Mouse (Mus musculus): ENCODE measurements at regions not wholly inside any gene's neighbourhood (a gene's known extent, or its start where the extent isn't known, plus 50 kb on each side); places are given as distances from the start of the nearest gene placed in this dataset.

DNA sequence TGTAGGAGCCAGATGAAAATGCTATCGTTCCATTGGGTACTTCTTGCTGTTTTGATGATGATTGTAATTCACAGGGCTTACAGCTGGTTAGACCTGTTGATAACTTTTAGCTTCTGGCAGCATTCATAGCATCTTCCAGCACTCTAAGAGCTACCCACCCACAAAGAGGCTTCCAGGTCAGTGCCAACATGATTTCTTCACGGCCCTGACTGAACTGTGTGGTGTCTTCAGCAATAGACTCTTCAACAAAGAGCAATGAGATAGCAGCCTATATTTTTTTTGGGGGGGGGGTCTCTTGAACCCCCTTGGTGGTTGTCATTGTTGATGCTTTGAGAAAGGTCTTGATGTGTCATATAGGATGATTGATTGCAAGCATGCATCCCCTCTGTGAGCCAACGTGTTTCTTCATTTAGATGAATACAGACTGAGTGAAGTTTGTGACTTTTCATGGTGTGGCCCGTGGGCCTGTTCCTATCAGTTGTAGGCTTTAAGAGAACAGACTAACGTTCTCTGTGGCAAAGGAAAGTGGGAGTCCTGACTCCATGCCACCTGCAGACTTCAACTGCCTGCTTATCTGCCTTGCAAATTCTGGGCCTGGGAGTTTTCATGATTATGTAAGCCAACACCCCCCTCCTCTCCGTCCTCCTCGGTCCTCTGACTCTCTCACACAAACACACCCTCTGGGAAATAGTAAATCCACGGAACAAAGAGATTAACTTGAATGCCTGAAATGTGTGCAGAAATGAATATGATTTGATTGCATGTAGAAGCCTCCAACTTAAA lies 1293.0 kb upstream of the A1bg start:
- ATAC-seq (ENCODE audit: extremely low read depth, insufficient number of reproducible peaks, low FRiP score, poor library complexity, severe bottlenecking), result no peak

DNA sequence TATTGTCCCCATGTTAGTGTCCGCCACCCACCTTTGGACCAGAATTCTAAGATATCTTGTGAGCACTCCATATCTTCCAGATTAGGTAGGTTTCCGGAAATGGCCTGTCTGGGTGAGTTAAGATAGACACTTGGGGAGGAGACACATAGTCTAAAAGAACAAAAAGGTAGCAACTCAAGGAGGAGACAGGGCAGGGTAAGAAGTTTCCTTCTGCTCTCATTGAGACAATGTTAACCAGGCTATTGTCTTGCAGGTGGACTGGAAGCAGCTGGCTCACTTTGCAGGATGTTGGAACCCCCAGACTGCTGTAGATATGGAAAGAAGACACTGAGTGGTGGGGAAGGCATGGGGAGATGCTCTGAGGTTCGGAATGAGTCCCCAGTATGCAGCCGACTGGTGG lies 1291.5 kb upstream of the A1bg start:
- no peak for ATAC-seq (ENCODE audit: extremely low read depth, insufficient number of reproducible peaks, low FRiP score, poor library complexity, severe bottlenecking)

DNA sequence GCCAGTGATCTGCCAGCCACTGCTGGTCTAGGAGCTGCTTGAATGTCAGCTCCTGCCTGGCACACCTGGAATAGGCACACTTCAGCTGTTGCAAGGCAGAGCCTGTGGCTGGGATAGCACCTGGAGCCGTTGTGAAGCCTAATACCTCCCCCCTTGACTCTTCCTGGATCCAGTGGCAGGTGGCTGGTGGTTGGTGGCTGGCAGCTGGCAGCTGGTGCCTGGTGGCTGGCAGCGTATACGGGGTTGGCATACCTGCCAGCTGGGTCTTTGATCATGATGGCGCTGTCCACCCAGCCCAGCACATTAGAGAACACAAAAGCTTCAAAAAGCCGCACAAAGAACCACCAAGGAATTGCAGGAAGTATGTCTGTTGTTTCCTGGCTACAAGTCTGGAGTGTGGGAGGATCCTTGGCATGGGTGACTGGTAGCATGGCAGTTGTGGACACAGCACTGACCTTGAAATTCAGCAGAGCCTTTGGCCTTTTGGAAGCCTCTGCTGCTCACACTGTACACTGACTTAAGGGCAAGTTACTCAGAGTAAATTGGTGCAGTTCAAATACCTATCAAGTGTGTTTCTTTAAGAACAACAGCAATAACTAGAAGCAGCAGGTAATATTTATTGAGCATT lies 1289.6 kb upstream of the A1bg start:
- ATAC-seq (ENCODE audit: extremely low read depth, insufficient number of reproducible peaks, low FRiP score, poor library complexity, severe bottlenecking), result no peak

DNA sequence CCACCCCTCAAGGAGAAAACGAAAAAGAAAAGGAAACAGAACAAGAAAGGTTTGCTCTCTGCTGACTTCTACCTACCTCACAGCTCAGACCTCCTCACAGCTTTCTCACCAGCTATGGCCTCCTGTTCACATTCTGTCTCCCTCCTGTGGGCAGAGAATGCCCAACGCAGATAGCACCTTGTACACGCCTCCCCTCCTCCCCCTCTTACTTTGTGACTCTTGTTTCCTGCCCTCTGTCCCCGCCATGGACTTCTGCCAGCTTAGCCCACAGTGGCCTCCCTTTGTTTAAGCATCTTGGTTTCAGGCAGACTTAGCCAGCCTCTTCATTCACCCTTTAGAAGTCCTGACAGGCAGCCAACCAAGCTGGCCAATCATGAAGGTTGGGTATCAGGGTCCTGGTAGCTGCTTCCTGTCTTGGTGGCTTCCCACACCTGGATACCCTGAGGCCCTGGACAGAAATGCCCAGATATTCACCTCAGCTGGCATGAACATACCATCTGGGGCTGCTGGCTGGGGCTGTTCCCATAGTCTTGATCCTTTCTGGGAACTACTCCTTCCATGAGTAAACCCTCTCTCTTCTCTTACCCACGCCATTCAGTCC lies 1287.2 kb upstream of the A1bg start:
- peak; percentile 69; the same call in 1 of the 2 replicates for ATAC-seq (ENCODE audit: extremely low read depth, insufficient number of reproducible peaks, low FRiP score, poor library complexity, severe bottlenecking)

DNA sequence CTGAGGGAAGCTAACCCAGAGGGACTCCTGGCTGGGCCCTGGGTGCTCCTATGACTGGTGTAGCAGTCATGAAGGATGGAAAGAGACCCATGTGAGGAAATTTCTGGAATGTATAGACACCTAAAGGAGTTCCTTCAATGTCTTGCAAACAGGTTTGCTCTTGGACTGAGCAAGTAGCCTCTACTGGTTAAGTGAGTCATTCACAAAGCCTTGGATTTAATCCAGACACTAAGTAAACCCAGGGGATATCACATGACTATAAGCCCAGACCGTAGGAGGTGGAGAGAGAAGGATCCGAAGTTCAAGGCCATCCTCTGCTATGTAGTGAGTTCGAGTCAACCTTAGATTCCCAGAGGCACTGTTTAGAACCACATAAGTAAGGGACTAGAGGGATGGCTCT lies 1286.5 kb upstream of the A1bg start:
- no peak for ATAC-seq (ENCODE audit: extremely low read depth, insufficient number of reproducible peaks, low FRiP score, poor library complexity, severe bottlenecking)

DNA sequence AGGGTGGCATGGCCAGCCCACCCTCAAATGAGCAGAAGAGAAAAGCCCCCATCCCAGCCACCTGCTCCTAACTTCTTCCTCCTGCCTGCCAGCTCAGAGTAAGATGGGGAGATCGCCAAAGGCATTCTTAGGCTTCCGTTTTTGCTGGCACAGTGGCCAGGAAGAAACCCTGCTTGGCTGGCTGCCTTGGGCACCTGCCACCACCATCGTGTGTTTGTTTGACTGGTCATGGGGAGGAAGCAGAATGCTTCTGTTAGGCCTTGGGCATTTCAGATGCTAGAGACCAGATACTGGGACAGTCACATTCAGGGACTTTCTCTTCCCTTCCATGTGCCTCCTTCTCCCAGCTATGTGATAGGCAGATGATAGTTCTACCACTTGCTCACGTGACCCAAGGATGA lies 1283.7 kb upstream of the A1bg start:
- no peak for ATAC-seq (ENCODE audit: extremely low read depth, insufficient number of reproducible peaks, low FRiP score, poor library complexity, severe bottlenecking)

DNA sequence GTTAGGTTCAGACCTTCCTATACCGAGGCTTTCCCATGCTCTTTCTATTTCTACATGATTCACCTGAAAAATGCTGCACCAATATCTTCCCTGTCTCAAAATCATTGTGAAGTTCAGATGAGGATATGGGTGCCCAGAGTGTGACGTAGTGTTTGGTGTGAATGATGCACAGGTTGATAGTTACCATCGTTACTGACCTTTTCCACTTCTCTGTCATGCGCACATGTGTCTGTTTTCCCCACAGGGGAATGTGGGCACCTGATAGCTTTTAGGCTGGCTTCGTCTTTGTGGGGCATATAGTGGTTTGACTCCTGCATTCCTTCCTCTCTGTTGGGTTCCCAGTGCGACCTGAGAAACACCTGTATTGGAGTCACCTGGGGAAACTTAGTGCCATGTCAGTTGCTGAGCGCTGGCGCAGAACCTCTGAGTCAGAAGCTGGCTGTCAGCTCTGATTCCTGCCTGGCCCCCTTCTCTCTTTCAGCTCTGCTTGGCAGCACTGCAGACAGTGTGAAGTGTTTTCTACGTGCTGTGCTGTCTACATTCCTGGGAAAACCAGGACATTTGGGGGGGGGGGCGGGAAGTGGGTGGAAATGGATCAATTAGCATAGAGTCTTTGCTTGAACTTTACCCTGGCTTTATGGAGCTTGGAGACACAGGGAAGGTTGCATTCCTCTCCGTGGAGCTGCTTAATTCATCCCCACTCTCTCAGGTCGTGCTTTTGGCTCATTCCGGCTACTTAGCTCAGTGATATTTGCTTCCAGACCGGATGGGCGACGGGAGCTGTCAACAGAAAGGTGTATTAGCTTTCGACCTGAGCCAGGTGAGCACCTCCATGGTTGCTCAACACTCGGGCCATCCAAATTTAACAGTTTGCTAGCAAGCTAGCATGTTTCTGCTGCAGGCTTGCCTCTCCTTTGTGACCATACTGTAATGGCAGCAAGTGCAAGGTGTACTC lies 1281.4 kb upstream of the A1bg start:
- no peak for ATAC-seq (ENCODE audit: extremely low read depth, insufficient number of reproducible peaks, low FRiP score, poor library complexity, severe bottlenecking)

DNA sequence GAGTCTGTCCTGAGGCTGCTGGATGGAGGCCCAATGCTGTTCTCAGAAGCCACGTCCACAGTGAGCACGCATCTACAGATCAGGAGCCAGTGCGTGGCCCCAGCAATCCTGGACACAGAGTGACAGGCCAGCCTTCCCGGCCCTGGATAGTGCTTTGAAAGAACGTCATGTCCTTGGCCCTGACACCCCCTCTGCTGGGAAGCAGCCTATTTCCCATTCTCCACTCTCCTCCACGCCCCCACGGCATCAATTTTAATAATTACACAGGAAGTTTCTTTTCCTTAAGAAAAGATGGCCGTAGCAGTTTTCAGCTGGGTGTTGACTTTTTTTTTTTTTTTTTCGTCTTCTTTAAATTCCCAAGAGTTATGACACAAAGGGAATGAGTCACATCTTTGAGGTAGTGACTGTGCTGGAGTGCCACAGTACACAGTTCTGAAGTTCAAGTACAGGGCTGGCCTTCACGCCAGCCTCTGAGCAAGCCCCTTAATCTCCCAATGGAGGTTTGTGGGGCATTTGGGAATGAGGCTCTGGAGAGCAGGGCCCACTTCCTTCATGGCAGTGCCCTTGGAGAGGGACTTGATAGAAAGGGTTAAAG lies 1280.1 kb upstream of the A1bg start:
- no peak for ATAC-seq (ENCODE audit: extremely low read depth, insufficient number of reproducible peaks, low FRiP score, poor library complexity, severe bottlenecking)

DNA sequence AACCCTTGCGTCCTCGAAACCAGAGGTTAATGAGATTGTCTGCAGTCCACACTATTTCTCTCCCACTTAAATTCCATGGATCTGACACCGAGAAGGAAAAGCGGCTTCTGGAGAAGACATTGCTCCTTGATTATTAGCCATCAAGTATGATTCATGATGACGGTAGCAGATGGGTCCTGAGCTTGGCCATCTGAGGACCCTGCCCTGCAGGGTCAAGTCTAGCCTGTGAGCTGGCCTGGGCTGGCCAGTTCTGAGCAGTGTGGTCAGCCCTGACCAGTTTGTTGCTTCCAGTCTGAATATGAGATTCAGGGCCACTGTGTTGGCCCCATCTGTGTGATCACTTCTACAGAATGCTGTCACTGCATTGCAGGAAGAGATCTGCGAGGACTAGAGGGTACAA lies 1275.9 kb upstream of the A1bg start:
- no peak for ATAC-seq (ENCODE audit: extremely low read depth, insufficient number of reproducible peaks, low FRiP score, poor library complexity, severe bottlenecking)

DNA sequence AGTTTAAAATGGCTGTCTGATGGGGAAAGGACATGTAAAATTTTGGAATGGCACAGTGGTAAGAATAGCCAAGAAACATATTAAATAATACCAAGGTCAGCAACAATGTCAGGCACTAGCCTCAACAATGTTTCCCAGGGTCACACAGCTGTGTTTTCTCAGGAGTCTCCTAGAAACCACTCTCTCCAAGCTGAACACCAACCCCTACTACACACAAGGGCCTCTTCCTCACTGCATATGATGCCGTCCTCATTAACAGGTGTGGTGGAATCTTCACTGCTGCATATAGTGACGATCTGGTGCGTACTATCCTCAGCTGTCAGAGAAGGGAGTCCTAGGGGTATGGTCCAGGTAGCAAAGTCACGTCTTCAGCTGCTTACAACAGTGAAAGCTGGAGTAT lies 1275.4 kb upstream of the A1bg start:
- no peak for ATAC-seq (ENCODE audit: extremely low read depth, insufficient number of reproducible peaks, low FRiP score, poor library complexity, severe bottlenecking)

DNA sequence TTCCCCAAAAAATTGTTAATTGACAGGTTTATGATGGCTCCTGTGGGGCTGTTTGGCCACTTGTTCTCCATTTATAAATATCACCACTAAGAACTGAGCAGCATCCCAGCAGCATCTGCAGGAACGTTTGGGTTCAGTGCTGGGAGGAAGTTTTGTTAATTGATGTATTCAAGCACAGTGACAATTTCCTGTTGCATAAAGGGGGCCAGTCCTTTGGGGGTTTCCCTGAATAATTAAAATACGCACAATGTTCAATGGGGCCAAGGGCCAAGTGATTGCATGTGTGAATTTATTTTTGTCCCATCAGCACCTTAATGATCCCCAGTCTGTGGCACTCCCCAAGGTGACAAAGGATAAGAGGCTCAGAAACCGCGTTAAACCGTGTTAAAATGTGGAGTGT lies 1272.6 kb upstream of the A1bg start:
- ATAC-seq (ENCODE audit: extremely low read depth, insufficient number of reproducible peaks, low FRiP score, poor library complexity, severe bottlenecking), result peak; percentile 36; the same call in 1 of the 2 replicates

DNA sequence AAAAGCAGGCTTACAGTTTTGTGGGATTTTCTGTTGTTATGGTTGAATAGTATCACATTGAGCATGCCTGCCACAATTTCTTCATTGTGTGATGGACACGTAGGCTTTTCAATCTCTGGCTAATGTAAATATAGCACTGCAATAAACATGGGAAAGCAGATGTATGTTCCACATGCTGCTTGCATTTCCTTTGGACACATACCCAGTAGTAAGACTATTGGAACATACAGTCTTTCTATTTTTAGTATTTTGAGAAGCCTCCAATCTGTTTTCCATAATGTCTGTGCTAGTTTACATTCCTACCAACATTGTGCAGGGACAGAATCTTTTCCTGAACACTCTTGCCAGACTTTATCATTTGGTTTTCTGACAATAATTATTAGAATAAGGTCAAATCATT lies 1269.9 kb upstream of the A1bg start:
- ATAC-seq (ENCODE audit: extremely low read depth, insufficient number of reproducible peaks, low FRiP score, poor library complexity, severe bottlenecking), result no peak

DNA sequence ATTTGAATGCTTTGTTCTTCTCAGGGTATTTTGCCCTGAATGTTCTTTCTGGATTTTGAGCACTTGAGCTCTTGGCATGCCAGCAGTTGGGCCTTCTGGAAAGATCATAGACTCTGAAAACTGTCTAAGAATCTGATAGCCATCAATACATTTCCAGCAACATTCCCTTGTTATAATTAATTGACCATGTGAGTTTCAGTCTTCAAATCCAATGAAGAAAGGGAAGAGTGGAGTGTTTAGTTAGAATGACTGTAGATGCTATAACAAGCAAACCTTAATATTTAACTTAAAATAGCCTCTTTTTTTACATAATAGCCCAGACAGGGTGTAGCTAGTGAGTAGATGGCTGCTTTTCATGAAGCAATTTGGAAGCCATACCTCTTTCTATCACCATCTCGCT lies 1268.8 kb upstream of the A1bg start:
- no peak for ATAC-seq (ENCODE audit: extremely low read depth, insufficient number of reproducible peaks, low FRiP score, poor library complexity, severe bottlenecking)

DNA sequence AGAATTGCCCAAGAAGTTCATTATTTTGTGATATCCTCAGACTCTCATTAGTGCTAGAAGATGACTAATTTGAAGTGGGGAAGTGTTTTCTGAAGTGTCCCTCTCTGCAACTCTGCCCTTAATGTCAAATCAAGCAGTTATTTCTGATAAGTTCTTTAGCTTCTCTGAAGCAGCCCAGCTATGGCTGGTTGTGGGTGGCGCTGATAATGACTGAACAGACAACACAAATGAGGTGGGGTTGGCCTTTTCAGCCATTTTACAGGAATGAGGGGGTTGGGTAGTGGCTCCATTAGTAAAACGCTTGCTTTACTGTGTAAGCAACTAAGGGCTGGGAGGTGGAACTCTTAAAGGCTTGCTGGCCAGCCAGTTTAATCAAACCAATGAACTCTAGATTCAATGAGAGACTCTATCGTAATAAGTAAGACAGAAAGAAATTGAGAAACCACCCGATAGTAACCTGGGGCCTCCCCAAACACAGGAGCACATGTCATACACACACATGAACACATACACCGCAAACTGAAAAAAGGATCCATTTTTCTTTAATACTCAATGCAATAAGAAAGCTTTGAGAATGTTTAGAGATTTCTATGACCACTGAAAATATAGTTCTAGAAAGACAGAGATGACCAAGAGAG lies 1268.3 kb upstream of the A1bg start:
- no peak for ATAC-seq (ENCODE audit: extremely low read depth, insufficient number of reproducible peaks, low FRiP score, poor library complexity, severe bottlenecking)

DNA sequence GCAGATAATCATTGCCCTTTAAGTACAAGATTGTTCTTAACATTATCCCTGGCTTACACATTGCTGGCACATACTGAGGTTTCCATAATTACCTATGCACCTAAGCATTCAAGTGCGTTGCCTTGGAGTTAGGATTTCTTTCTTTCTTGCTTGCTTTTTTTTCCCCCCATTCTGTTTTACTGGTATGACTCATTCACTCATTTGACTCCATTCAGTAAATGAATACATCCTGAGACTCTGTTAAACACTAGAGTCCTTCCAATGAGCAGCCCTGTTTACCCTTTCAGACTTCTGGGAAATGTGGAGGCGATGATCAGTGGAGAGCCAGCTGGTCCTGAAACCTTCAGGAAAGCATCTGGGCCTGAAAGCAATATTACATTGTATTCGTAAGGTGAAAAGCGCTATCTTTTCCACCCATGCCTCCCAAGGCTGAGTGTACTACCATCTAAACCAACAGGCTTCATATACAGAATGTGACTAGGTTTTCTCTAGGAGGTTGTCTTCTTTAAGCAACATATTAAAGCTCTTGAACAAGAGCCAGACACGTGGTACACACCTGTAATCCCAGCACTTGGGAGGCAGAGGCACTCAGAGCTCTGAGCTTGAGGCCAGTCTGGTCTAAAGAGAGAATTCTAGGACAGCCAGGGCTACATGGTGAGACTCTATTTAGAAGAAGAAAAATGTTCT lies 1267.6 kb upstream of the A1bg start:
- ATAC-seq (ENCODE audit: extremely low read depth, insufficient number of reproducible peaks, low FRiP score, poor library complexity, severe bottlenecking), result no peak

DNA sequence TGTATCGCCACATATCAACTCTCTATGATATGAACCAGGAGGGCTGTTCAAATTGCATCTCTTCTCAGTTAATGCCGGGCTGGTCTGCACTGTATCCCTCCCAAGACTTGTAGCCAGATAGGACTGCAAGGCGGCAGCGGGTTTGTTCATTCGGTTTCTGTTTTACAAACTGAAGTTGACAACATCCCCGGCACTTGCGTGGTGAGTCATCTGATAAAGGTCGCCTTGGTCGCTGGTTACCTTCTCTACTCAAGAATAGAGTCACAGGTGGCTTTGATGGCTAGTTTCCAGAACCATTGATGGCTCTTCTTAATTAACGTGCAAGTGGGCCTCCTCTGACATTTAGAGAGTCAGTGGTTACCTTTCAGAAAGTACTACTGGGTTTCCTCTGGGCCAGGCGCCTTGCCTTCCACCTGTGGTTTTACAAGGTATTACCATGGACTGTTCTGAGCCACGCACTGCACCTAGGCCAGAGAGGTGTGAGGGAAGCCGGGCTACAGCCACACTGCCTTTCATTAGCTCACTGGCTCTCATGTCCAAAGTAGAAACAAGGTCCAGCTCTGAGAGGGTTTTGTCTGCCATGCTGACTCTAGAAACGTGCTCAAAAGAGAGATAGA lies 1266.9 kb upstream of the A1bg start:
- ATAC-seq (ENCODE audit: extremely low read depth, insufficient number of reproducible peaks, low FRiP score, poor library complexity, severe bottlenecking), result no peak

DNA sequence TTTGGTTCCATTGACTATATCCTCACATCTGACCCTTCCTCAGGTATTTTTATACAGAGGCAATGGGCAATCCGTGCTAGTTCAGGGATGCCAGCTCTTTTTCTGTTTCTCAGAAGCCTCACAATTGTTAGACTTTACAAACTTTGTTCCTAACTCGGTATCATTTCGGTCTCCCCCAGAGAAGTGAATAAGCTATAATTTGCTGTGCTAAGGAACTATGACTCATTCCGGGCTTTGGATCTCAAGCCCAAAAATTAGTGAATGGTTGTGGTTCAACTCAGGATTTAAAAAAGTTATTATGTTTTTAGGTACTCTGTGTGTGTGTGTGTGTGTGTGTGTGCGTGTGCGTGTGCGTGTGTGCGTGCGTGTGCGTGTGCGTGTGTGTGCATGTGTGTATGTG lies 1263.7 kb upstream of the A1bg start:
- ATAC-seq (ENCODE audit: extremely low read depth, insufficient number of reproducible peaks, low FRiP score, poor library complexity, severe bottlenecking), result no peak

DNA sequence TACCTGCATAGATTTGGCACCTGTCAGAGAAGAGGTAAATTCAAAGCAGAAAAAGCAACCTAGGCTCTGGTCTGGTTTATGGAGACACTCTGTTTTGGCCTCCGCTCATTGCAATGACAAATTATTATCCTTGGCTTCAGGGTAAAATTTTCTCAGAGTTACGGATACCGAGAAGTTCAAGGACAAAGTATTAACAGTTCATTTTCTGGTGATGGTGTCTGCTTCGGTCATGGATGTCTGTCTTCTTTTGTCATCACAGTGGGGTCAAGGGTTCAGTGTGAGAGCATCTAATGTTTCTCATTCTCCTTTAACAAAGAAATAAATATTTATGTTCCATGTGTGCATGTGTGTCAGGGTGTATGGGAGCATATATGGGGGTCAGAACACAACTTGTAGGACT lies 1261.0 kb upstream of the A1bg start:
- ATAC-seq (ENCODE audit: extremely low read depth, insufficient number of reproducible peaks, low FRiP score, poor library complexity, severe bottlenecking), result no peak

Measured in neutrophil, adult 5-6 weeks (primary cell).